Mouse (Mus musculus) liver, embryonic 11.5 days (tissue): ENCODE measurements around the gene Nr6a1. TPM values are rescaled to one million over a fixed set of nuclear protein-coding genes. Genes with fewer than 3 reads are reported as not detected.

ENCODE experiments used
- ATAC-seq: fragments of 200-750 bp; cut with Nextera tagmentation; replicated peaks from 2 replicates; pipeline ENCODE4 v1.8.0; 2017; ENCODE audit warnings: moderate number of reproducible peaks, mild to moderate bottlenecking, moderate TSS enrichment, moderate library complexity; ENCODE audit not compliant: low FRiP score
- DNase-seq: peaks from one replicate; pipeline ENCODE4 v3.0.0-alpha.2; 2017; ENCODE audit warnings: low spot score
- H3K27ac ChIP-seq: fragments of 300-500 bp; sonication (generic); 2 replicates; pipeline ENCODE4 v1.5.1; 2014; ENCODE audit warnings: mild to moderate bottlenecking, low read depth, low read length, control low read depth
- H3K27me3 ChIP-seq: fragments of 300-500 bp; sonication (generic); replicated peaks from 2 replicates; pipeline ENCODE4 v1.6.1; 2014; ENCODE audit warnings: low read length, mixed read lengths; ENCODE audit not compliant: control insufficient read depth, insufficient read depth
- H3K36me3 ChIP-seq: fragments of 300-500 bp; sonication (generic); 2 replicates; pipeline ENCODE4 v1.6.1; 2014; ENCODE audit warnings: mild to moderate bottlenecking, low read length, moderate library complexity, mixed read lengths; ENCODE audit not compliant: control insufficient read depth, insufficient read depth
- H3K4me1 ChIP-seq: fragments of 300-500 bp; sonication (generic); replicated peaks from 2 replicates; pipeline ENCODE4 v1.6.1; 2014; ENCODE audit warnings: low read length, mixed read lengths; ENCODE audit not compliant: control insufficient read depth, insufficient read depth
- H3K4me2 ChIP-seq: fragments of 300-500 bp; sonication (generic); 2 replicates; pipeline ENCODE4 v1.6.1; 2014; ENCODE audit warnings: mild to moderate bottlenecking, control low read depth, moderate library complexity
- H3K4me3 ChIP-seq: fragments of 300-500 bp; sonication (generic); 2 replicates; pipeline ENCODE4 v1.5.1; 2014; ENCODE audit warnings: low read depth, low read length, control low read depth
- H3K9ac ChIP-seq: fragments of 300-500 bp; sonication (generic); 2 replicates; pipeline ENCODE4 v1.6.1; 2014; ENCODE audit warnings: low read depth, low read length, control low read depth
- H3K9me3 ChIP-seq: fragments of 300-500 bp; sonication (generic); 2 replicates; pipeline ENCODE4 v1.6.1; 2016; ENCODE audit warnings: low read length, inconsistent platforms, mixed read lengths; ENCODE audit not compliant: control insufficient read depth
- WGBS: fragments of 180-500 bp; shearing (Covaris S2); extraction: QIAGEN DNeasy Blood & Tissue Kit; methylation state at CpG from one replicate; pipeline ENCODE4 v1.1.7; 2014; 5-methylcytosine and 5-hydroxymethylcytosine counted together
- polyA plus RNA-seq: library from polyadenylated mRNA; unstranded; fragments of >200 nt; fragmentation: Nextera tagmentation; extraction: Ambion mirVana; gene quantifications from 2 replicates; pipeline ENCODE4 v1.2.1, GENCODE M21; 2014

The Nr6a1 gene
- polyA plus RNA-seq, 1 experiment from 2014 or later: 5.1 TPM

DNA sequence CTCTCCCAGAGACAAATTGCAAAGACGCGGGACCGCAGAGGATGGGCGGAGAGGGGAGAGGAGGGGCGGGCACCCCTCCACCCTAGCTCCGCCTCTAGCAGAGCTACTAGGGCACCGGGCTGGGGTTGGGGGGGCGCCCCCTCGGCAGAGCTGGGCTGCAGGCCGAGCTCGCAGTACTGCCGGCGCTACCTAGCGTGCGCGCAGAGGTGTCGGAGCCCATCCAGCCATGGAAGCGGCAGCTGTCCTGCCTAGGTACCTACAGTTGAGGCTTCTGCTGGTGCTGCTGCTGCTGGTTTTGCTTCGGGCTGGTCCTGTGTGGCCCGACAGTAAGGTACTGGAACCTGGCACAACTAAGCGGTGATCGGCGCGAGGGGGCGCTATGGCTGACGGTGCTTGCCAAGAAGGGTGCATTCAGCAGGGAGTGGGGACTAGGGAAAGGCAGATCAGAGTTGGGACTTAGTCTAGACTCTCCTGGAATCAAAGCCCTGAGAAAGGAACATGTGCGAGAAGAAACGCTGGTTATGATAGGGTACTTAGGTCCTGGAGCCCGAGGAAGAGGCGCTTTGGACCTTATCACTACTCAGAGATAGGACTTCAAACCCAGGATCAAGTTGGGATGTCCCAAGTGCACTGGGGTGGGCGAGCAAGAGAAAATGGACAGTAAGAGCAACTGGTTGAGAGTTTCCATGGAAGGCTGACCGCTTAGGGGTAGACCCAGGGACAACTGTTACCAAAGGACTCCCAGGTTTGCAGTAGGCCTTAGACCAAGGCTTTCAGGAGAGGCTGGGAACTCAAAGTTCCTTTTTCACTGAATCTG lies 4.6 kb upstream of the Nr6a1 start, which contains the start of gene Olfml2a:
Gene Olfml2a, plus strand, starts transcription at position 128 of the 817 bp plus-strand sequence.
- Histone ChIP-seq H3K36me3 (no peaks in the 10 kb centered on the region), H3K4me1 (peaks cover 4% of the 10 kb centered on the region), H3K4me3 (peak within 1 kb of the TSS; percentile 44), H3K4me2 (peak within 1 kb of the TSS; percentile 82), H3K27me3 (peaks cover 7% of the 10 kb centered on the region), H3K9me3 (no peaks in the 10 kb centered on the region), H3K9ac (peak within 1 kb of the TSS; percentile 46), H3K27ac (no peak within 1 kb of the TSS)
- peak; percentile 66 for ATAC-seq
- 7% methylated on average over 31 of the region's 32 CpGs for WGBS
- DNase-seq: peak; percentile 75

DNA sequence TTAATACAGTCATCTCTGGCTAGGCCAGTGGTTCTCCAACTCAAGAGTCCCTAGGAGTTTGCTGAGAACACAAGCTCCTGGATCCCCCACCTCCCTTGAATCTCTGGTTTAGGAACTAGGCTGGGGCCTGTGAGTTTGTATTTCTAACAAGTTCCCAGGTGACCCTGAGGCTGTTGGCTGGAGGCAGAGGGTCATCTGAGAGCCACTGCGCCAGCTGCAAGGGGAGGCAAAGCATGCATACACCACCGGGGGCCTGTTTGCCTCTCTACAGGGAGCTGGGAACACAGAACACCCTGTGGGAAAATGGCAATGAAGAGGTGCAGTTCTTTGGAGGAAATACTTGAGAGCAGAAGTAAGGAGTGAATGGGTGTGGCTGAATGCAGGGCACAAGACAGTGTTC lies 2.8 kb upstream of the Nr6a1 start:
- peaks cover 6% of the 10 kb centered on the region for H3K4me1 ChIP-seq
- H3K36me3 ChIP-seq: no peaks in the 10 kb centered on the region
- 68% methylated on average over 2 of the region's 2 CpGs for WGBS
- peaks cover 9% of the 10 kb centered on the region for H3K27me3 ChIP-seq
- no peak overlapping the region for H3K4me2 ChIP-seq
- no peak overlapping the region for H3K4me3 ChIP-seq
- no peak overlapping the region for H3K27ac ChIP-seq
- H3K9me3 ChIP-seq: no peaks in the 10 kb centered on the region
- DNase-seq (no peak), ATAC-seq (no peak)
- H3K9ac ChIP-seq: no peak overlapping the region

GRCm38 (mm10) chr2:38926145-38926891 lies 1.2 kb downstream of the Nr6a1 start:
- Histone ChIP-seq H3K27ac (no peak overlapping the region), H3K9ac (peak overlapping the region; percentile 60), H3K4me3 (peak overlapping the region; percentile 75), H3K27me3 (peaks cover 14% of the 10 kb centered on the region), H3K36me3 (no peaks in the 10 kb centered on the region), H3K4me2 (peak overlapping the region; percentile 99), H3K4me1 (peaks cover 6% of the 10 kb centered on the region; the same call in 1 of the 2 replicates), H3K9me3 (no peaks in the 10 kb centered on the region)
- DNase-seq (peak; percentile 93), ATAC-seq (peak; percentile 96)
- under 1% methylated on average over 47 of the region's 53 CpGs for WGBS

- DNase-seq: peak; percentile 63
Observed at GRCm38 (mm10) chr2:38925171-38926080, 2.1 kb downstream of the Nr6a1 start.

GRCm38 (mm10) chr2:38924571-38924970 lies 2.9 kb downstream of the Nr6a1 start:
- WGBS: 17% methylated on average over 10 of the region's 10 CpGs
- H3K9ac ChIP-seq: no peak overlapping the region

More at GRCm38 (mm10) chr2:38925171-38926080, 2.1 kb downstream of the Nr6a1 start:
- ATAC-seq: peak; percentile 42
- Histone ChIP-seq H3K9me3 (no peaks in the 10 kb centered on the region), H3K9ac (peak overlapping the region; percentile 60), H3K27me3 (peaks cover 9% of the 10 kb centered on the region), H3K4me3 (peak overlapping the region; percentile 75), H3K36me3 (no peaks in the 10 kb centered on the region), H3K4me1 (peaks cover 6% of the 10 kb centered on the region; the same call in 1 of the 2 replicates), H3K27ac (no peak overlapping the region), H3K4me2 (peak overlapping the region; percentile 95)
- WGBS: under 1% methylated on average over 50 of the region's 51 CpGs

GRCm38 (mm10) chr2:38923911-38924310 lies 3.6 kb downstream of the Nr6a1 start:
- Histone ChIP-seq H3K9ac (no peak overlapping the region), H3K36me3 (no peaks in the 10 kb centered on the region), H3K4me1 (peaks cover 6% of the 10 kb centered on the region; the same call in 1 of the 2 replicates), H3K27me3 (peaks cover 7% of the 10 kb centered on the region), H3K27ac (no peak overlapping the region), H3K4me3 (no peak overlapping the region), H3K9me3 (no peaks in the 10 kb centered on the region), H3K4me2 (no peak overlapping the region)
- no peak for DNase-seq
- ATAC-seq: no peak
- WGBS: 57% methylated on average over 2 of the region's 2 CpGs

More at GRCm38 (mm10) chr2:38924571-38924970, 2.9 kb downstream of the Nr6a1 start:
- Histone ChIP-seq H3K4me1 (peaks cover 6% of the 10 kb centered on the region; the same call in 1 of the 2 replicates), H3K27ac (no peak overlapping the region), H3K9me3 (no peaks in the 10 kb centered on the region), H3K4me3 (peak overlapping the region; percentile 75; the same call in 1 of the 2 replicates), H3K36me3 (no peaks in the 10 kb centered on the region), H3K27me3 (peaks cover 7% of the 10 kb centered on the region), H3K4me2 (peak overlapping the region; percentile 95)
- ATAC-seq (no peak), DNase-seq (no peak)

- 48% methylated on average over 3 of the region's 3 CpGs for WGBS
- Histone ChIP-seq H3K9me3 (no peaks in the 10 kb centered on the region), H3K9ac (no peak overlapping the region), H3K27me3 (peaks cover 7% of the 10 kb centered on the region), H3K4me1 (peaks cover 6% of the 10 kb centered on the region; the same call in 1 of the 2 replicates), H3K27ac (no peak overlapping the region), H3K4me2 (no peak overlapping the region), H3K4me3 (no peak overlapping the region), H3K36me3 (no peaks in the 10 kb centered on the region)
- no peak for ATAC-seq
- no peak for DNase-seq
Observed at GRCm38 (mm10) chr2:38923471-38923870, 4.0 kb downstream of the Nr6a1 start.

DNA sequence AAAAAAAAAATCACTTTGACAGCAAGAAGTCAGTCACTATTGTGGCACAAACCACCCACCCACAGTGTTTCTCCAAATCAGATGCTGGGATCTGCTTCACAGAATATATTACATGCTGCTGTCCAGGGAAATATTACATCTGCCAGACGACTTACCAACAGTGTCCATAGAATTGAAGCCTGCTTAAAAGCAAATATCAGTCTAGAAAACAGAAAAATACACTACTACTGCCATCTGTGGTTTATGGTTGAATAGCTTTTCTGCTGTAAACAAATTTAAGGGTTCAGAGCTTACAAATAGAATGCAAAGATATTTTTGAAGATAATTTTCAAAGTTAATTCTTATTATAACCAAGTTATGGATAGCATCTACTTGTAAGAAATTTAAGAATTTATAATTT lies 6.1 kb downstream of the Nr6a1 start:
- ATAC-seq (no peak), DNase-seq (no peak)
- Histone ChIP-seq H3K9ac (no peak overlapping the region), H3K36me3 (no peaks in the 10 kb centered on the region), H3K27me3 (peaks cover 7% of the 10 kb centered on the region), H3K27ac (no peak overlapping the region), H3K4me1 (peaks cover 6% of the 10 kb centered on the region; the same call in 1 of the 2 replicates), H3K4me3 (no peak overlapping the region), H3K9me3 (no peaks in the 10 kb centered on the region), H3K4me2 (no peak overlapping the region)
- 57% methylated on average over 1 of the region's 1 CpGs for WGBS
